Mouse (Mus musculus) MEL (cell line): ENCODE measurements around the gene Msi2.

Experiments used
- CTCF ChIP-seq, 3 experiments: IDR thresholded peaks in 2 of 3; conservative IDR thresholded peaks in 1 of 3; 2 replicates each; pipeline ENCODE4 v1.5.1; 2011 to 2012; ENCODE audit warnings: low read length in 3 of 3, low read depth in 2 of 3, mild to moderate bottlenecking in 2 of 3, improper control_type of control experiment in 1 of 3, inconsistent platforms in 1 of 3, mixed read lengths in 1 of 3, moderate library complexity in 1 of 3; ENCODE audit not compliant: control insufficient read depth in 1 of 3, insufficient read depth in 1 of 3, poor library complexity in 1 of 3, severe bottlenecking in 1 of 3
- E2F4 ChIP-seq: IDR thresholded peaks from 2 replicates; pipeline ENCODE4 v1.6.1; 2011; ENCODE audit warnings: low read depth, low read length, improper control_type of control experiment, borderline replicate concordance
- ELF1 ChIP-seq: IDR thresholded peaks from 2 replicates; pipeline ENCODE4 v1.6.1; 2014; ENCODE audit warnings: low read depth, mild to moderate bottlenecking, inconsistent platforms, low read length, improper control_type of control experiment, moderate library complexity
- EP300 ChIP-seq, 2 experiments: IDR thresholded peaks; 2 replicates each; pipeline ENCODE4 v1.6.1; 2011; ENCODE audit warnings: improper control_type of control experiment in 2 of 2, low read length in 2 of 2, low read depth in 1 of 2, mild to moderate bottlenecking in 1 of 2
- KAT2A ChIP-seq: conservative IDR thresholded peaks from 2 replicates; pipeline ENCODE4 v1.6.1; 2012; ENCODE audit warnings: low read depth, low read length, improper control_type of control experiment, inconsistent platforms
- MAX ChIP-seq: IDR thresholded peaks from 2 replicates; pipeline ENCODE4 v1.6.1; 2011; ENCODE audit warnings: low read length, improper control_type of control experiment
- NELFE ChIP-seq: IDR thresholded peaks from 2 replicates; pipeline ENCODE4 v1.6.1; 2011; ENCODE audit warnings: low read depth, low read length, improper control_type of control experiment
- POLR2A ChIP-seq, 2 experiments: IDR thresholded peaks; 2 replicates each; pipeline ENCODE4 v1.6.1; 2011 to 2012; ENCODE audit warnings: low read length in 2 of 2, mild to moderate bottlenecking in 2 of 2, control low read depth in 1 of 2, improper control_type of control experiment in 1 of 2, low read depth in 1 of 2, moderate library complexity in 1 of 2; ENCODE audit not compliant: control insufficient read depth in 1 of 2, insufficient read depth in 1 of 2, poor library complexity in 1 of 2
- POLR2AphosphoS5 ChIP-seq: IDR thresholded peaks from 2 replicates; pipeline ENCODE4 v1.6.1; 2012; ENCODE audit warnings: low read depth, borderline replicate concordance, mild to moderate bottlenecking, inconsistent platforms, low read length, moderate library complexity, mixed read lengths
- TCF12 ChIP-seq: IDR thresholded peaks from 2 replicates; pipeline ENCODE4 v1.6.1; 2014; ENCODE audit warnings: low read depth, mild to moderate bottlenecking, inconsistent platforms, low read length, improper control_type of control experiment, moderate library complexity
- UBTF ChIP-seq: IDR thresholded peaks from 2 replicates; pipeline ENCODE4 v1.6.1; 2012; ENCODE audit warnings: low read depth, mild to moderate bottlenecking, inconsistent platforms, low read length, improper control_type of control experiment, moderate library complexity, borderline replicate concordance; ENCODE audit not compliant: insufficient read depth
- USF1 ChIP-seq: IDR thresholded peaks from 2 replicates; pipeline ENCODE4 v1.6.1; 2014; ENCODE audit warnings: low read depth, mild to moderate bottlenecking, inconsistent platforms, low read length, improper control_type of control experiment, moderate library complexity
- ZMIZ1 ChIP-seq: IDR thresholded peaks from 2 replicates; pipeline ENCODE4 v1.6.1; 2012; ENCODE audit warnings: low read depth, mild to moderate bottlenecking, inconsistent platforms, low read length, improper control_type of control experiment, moderate library complexity

DNA sequence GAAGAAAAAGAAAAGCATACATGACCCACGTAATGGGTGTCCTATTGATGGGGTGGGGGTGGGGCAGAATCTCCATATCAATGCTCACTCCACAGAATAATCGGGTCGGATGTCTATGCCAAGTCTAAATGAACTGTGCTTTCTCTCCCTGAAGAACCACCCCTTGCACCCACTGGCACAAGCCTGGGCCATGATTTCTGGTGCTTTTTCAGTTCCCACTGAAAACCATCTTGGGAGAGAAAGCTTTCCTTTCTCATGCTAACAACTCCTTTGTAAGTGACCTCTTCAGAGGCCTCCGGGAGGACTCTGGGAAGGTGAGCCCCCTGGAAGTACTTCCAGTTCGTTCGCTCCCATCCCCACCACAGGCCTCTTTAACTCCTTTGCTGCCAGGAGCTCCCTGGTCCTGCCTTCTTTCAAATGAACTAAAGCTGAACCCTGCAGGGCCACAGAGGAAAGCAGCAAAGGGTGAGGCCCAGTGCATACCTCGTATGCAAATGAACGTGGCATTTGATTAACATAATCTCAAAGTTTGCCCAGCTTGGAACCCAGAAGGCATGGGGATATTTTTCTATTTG, 135.0 kb downstream of the Msi2 start:
- TF ChIP-seq POLR2AphosphoS5, result no peak
- TF ChIP-seq TCF12, result no peak
- TF ChIP-seq CTCF (IDR thresholded peaks at IDR 0.05 in 2 of 3, conservative IDR thresholded peaks at IDR 0.05 in 1 of 3; ENCODE audit: control insufficient read depth in 1 of 3, insufficient read depth in 1 of 3, low read depth in 2 of 3, low read length in 3 of 3, poor library complexity in 1 of 3, severe bottlenecking in 1 of 3), result no peak
- TF ChIP-seq EP300 (IDR thresholded peaks at IDR 0.05; ENCODE audit: low read depth in 1 of 2, low read length in 2 of 2), result no peak
- TF ChIP-seq USF1, result no peak
- no peak for TF ChIP-seq KAT2A
- TF ChIP-seq MAX, result no peak
- no peak for TF ChIP-seq POLR2A (IDR thresholded peaks at IDR 0.05; ENCODE audit: control insufficient read depth in 1 of 2, insufficient read depth in 1 of 2, low read depth in 1 of 2, low read length in 2 of 2, poor library complexity in 1 of 2)
- no peak for TF ChIP-seq ZMIZ1
- no peak for TF ChIP-seq E2F4
- TF ChIP-seq NELFE, result no peak
- TF ChIP-seq UBTF, result no peak
- no peak for TF ChIP-seq ELF1
